In the genomic region with DNA sequence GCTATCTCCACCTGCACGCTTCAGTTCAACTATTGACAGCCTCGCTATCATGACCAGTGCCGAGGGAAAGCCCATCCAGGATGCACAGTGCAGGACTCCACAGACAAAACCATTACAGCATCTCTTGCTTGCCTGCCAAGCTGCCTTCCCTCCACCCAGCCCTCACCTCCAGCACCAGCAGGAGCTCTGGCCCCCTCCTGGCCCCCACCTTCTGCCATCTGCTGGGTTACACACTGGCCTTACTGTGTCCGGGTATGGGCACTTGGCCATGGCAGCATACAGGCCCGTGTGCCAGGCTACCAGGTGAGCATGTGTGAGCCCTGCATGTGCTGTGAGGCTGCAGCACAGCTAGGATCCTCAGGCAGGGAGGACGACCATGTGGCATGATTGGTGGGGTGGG, we compare ENCODE assay signal across 20 mouse cellular contexts.
DNase-seq lines count a peak whose midpoint lies in the region; ATAC-seq lines count a peak whose summit lies in the region.
"Had no signal": no experiment of that assay in that cellular context is flagged by ENCODE, and none has a peak within 500 bp of the region (broad histone marks: within the 10 kb centered on the region; RNA-seq: fewer than 3 reads in every experiment).

No protein-coding gene starts in this region.

- no peaks in the 10 kb centered on the region for H3K36me3 ChIP-seq in heart, embryonic 12.5 days
- no peaks in the 10 kb centered on the region for H3K36me3 ChIP-seq in midbrain, embryonic 10.5 days
- no peaks in the 10 kb centered on the region for H3K36me3 ChIP-seq in midbrain, embryonic 11.5 days (ENCODE audit: control insufficient read depth, insufficient read depth, low read length)
- no peaks in the 10 kb centered on the region for H3K36me3 ChIP-seq in intestine, embryonic 16.5 days (ENCODE audit: control insufficient read depth, insufficient read depth, low read length)
- H3K36me3 ChIP-seq: embryonic facial prominence, embryonic 13.5 days; G1E; lung, embryonic 15.5 days; midbrain, embryonic 12.5 days had no signal

- no peaks in the 10 kb centered on the region for H3K9me3 ChIP-seq in heart, embryonic 12.5 days (replicated peaks)
- H3K9me3 ChIP-seq in midbrain, embryonic 10.5 days (replicated peaks), result no peaks in the 10 kb centered on the region
- H3K9me3 ChIP-seq in midbrain, embryonic 11.5 days (ENCODE audit: control insufficient read depth, low read length), result no peaks in the 10 kb centered on the region
- H3K9me3 ChIP-seq in intestine, embryonic 16.5 days (ENCODE audit: control insufficient read depth, low read length), result no peaks in the 10 kb centered on the region
- H3K9me3 ChIP-seq: embryonic facial prominence, embryonic 13.5 days; lung, embryonic 15.5 days; midbrain, embryonic 12.5 days had no signal

- H3K9ac ChIP-seq in heart, embryonic 12.5 days, result no peak overlapping the region
- no peak overlapping the region for H3K9ac ChIP-seq in midbrain, embryonic 11.5 days (ENCODE audit: low read length)
- H3K9ac ChIP-seq in intestine, embryonic 16.5 days (ENCODE audit: low read depth, low read length), result no peak overlapping the region
- H3K9ac ChIP-seq: embryonic facial prominence, embryonic 13.5 days; liver, embryonic 14.5 days; lung, embryonic 15.5 days; midbrain, embryonic 12.5 days had no signal

- H3K4me3 ChIP-seq in heart, embryonic 12.5 days, result no peak overlapping the region
- no peak overlapping the region for H3K4me3 ChIP-seq in midbrain, embryonic 10.5 days
- H3K4me3 ChIP-seq in midbrain, embryonic 11.5 days (ENCODE audit: low read depth, low read length), result no peak overlapping the region
- H3K4me3 ChIP-seq in intestine, embryonic 16.5 days (ENCODE audit: low read length), result no peak overlapping the region
- H3K4me3 ChIP-seq: embryonic facial prominence, embryonic 13.5 days; lung, embryonic 15.5 days; midbrain, embryonic 12.5 days; myocyte had no signal

- H3K4me2 ChIP-seq in heart, embryonic 12.5 days, result no peak overlapping the region
- no peak overlapping the region for H3K4me2 ChIP-seq in midbrain, embryonic 11.5 days
- no peak overlapping the region for H3K4me2 ChIP-seq in intestine, embryonic 16.5 days (ENCODE audit: low read depth, low read length)
- H3K4me2 ChIP-seq: embryonic facial prominence, embryonic 13.5 days; lung, embryonic 15.5 days; midbrain, embryonic 12.5 days had no signal

- ATAC-seq in heart, embryonic 12.5 days (ENCODE audit: insufficient number of reproducible peaks, low FRiP score), result 0 out of 2 replicates have a peak, but pooled peaks have one; percentile 6
- ATAC-seq in midbrain, embryonic 11.5 days (ENCODE audit: low FRiP score), result no peak
- ATAC-seq in intestine, embryonic 16.5 days, result no peak
- ATAC-seq: forebrain, embryonic 14.5 days; intestine, postnatal 0 days had no signal

- no peak for DNase-seq in heart, postnatal 4 days
- DNase-seq in midbrain, embryonic 10.5 days (ENCODE audit: low spot score), result no peak
- no peak for DNase-seq in midbrain, embryonic 11.5 days (ENCODE audit: low spot score, missing footprints)
- peak; percentile 100 for DNase-seq in cerebellum, adult 9-10 months
- DNase-seq in kidney, adult 11 months, result no peak
- DNase-seq: adrenal gland, postnatal 36 days; gastrocnemius, postnatal 36 days; heart, postnatal 14 days; lung, postnatal 4 days; thymus, postnatal 25 days had no signal

- H3K4me1 ChIP-seq in heart, embryonic 12.5 days (replicated peaks), result 0 out of 2 replicates have a peak, but pooled peaks cover 2% of the 10 kb centered on the region
- H3K4me1 ChIP-seq in midbrain, embryonic 10.5 days, result peaks cover 38% of the 10 kb centered on the region
- H3K4me1 ChIP-seq in midbrain, embryonic 11.5 days (ENCODE audit: control insufficient read depth, insufficient read depth, low read length), result peaks cover 20% of the 10 kb centered on the region
- no peaks in the 10 kb centered on the region for H3K4me1 ChIP-seq in intestine, embryonic 16.5 days (ENCODE audit: control insufficient read depth, insufficient read depth, low read length)

- no peaks in the 10 kb centered on the region for H3K27me3 ChIP-seq in heart, embryonic 12.5 days (replicated peaks)
- H3K27me3 ChIP-seq in midbrain, embryonic 10.5 days (ENCODE audit: low read depth, poor library complexity, severe bottlenecking), result peaks cover 35% of the 10 kb centered on the region
- no peaks in the 10 kb centered on the region for H3K27me3 ChIP-seq in midbrain, embryonic 11.5 days (ENCODE audit: control insufficient read depth, insufficient read depth, low read length)
- no peaks in the 10 kb centered on the region for H3K27me3 ChIP-seq in intestine, embryonic 16.5 days (replicated peaks; ENCODE audit: control insufficient read depth, insufficient read depth, low read length)
- H3K27me3 ChIP-seq: lung, embryonic 15.5 days had no signal

- no peak overlapping the region for H3K27ac ChIP-seq in heart, embryonic 12.5 days (ENCODE audit: poor library complexity, severe bottlenecking)
- H3K27ac ChIP-seq in midbrain, embryonic 10.5 days (replicated peaks), result peak overlapping the region; percentile 24; the same call in 1 of the 2 replicates
- H3K27ac ChIP-seq in midbrain, embryonic 11.5 days (ENCODE audit: low read depth, low read length), result no peak overlapping the region
- no peak overlapping the region for H3K27ac ChIP-seq in intestine, embryonic 16.5 days (ENCODE audit: low read length)
- H3K27ac ChIP-seq: embryonic facial prominence, embryonic 13.5 days; liver, embryonic 14.5 days; lung, embryonic 15.5 days; midbrain, embryonic 12.5 days had no signal

- WGBS in heart, embryonic 12.5 days, result 80% methylated on average over 6 of the region's 6 CpGs
- WGBS in midbrain, embryonic 10.5 days, result 83% methylated on average over 6 of the region's 6 CpGs
- 93% methylated on average over 6 of the region's 6 CpGs for WGBS in midbrain, embryonic 11.5 days
- 87% methylated on average over 6 of the region's 6 CpGs for WGBS in intestine, embryonic 16.5 days
